ENCODE assay signal across 8 mouse cellular contexts in genomic region chr2:32852156-32852555, GRCm38 (mm10). TPM values are rescaled to one million over a fixed set of nuclear protein-coding genes. Genes with fewer than 3 reads are reported as not detected.
A peak's percentile ranks its signal among the peaks of the same experiment; 100 is the strongest.
DNase-seq lines count a peak whose midpoint lies in the region; ATAC-seq lines count a peak whose summit lies in the region.

No protein-coding gene starts in this region.

- ATAC-seq in liver, embryonic 12.5 days: no peak

- H3K4me2 ChIP-seq in liver, embryonic 12.5 days: no peak overlapping the region

- peak; percentile 30 for DNase-seq in liver
- peak; percentile 91 to 95 for DNase-seq in cerebellum, postnatal 25 days
- peak; percentile 39 for DNase-seq in heart, postnatal 4 days
- DNase-seq in kidney, postnatal 4 days: peak; percentile 74 to 83
- DNase-seq in lung, postnatal 36 days: peak; percentile 70
- peak; percentile 84 for DNase-seq in right cerebral cortex, postnatal 25 days
- DNase-seq in gastrocnemius, postnatal 10 days: no peak

- H3K27ac ChIP-seq in liver, embryonic 12.5 days: no peak overlapping the region

- no peaks in the 10 kb centered on the region for H3K9me3 ChIP-seq in liver, embryonic 12.5 days (replicated peaks)

- peaks cover 27% of the 10 kb centered on the region for H3K27me3 ChIP-seq in liver, embryonic 12.5 days (replicated peaks)

- no peak overlapping the region for H3K4me3 ChIP-seq in liver, embryonic 12.5 days

- 10% methylated on average over 20 of the region's 20 CpGs for WGBS in liver, embryonic 12.5 days (ENCODE audit: insufficient replicate concordance)

- H3K36me3 ChIP-seq in liver, embryonic 12.5 days: no peaks in the 10 kb centered on the region

- 0 out of 2 replicates have a peak, but pooled peaks cover 6% of the 10 kb centered on the region for H3K4me1 ChIP-seq in liver, embryonic 12.5 days

- H3K9ac ChIP-seq in liver, embryonic 12.5 days: no peak overlapping the region

RNA-seq across cellular contexts. Expression of gene Stxbp1, which starts 5.1 kb away (rescaled TPM):
- polyA plus RNA-seq in liver, embryonic 12.5 days (2016; fragmentation: Nextera tagmentation; extraction: Ambion mirVana): 5.8 and 5.9 TPM in 2 replicates
- total RNA-seq in heart, postnatal 4 days (2021): 10 to 100 TPM; 34.8 to 39.6 TPM
- total RNA-seq in gastrocnemius, postnatal 10 days (2021): 10 to 100 TPM; 10.5 to 18.5 TPM

RNA-seq across cellular contexts. Expression of gene Fam129b, which starts 23.8 kb away (rescaled TPM):
- 11.9 and 12.4 TPM in 2 replicates for polyA plus RNA-seq in liver, embryonic 12.5 days (2016; fragmentation: Nextera tagmentation; extraction: Ambion mirVana)
- total RNA-seq in heart, postnatal 4 days (2021): 10 to 100 TPM; 45.4 to 46.0 TPM
- total RNA-seq in gastrocnemius, postnatal 10 days (2021): 10 to 100 TPM; 16.5 to 22.5 TPM
